Mouse (Mus musculus) T-helper 2 cell (primary cell): ENCODE results near the gene Rhot1.
"Not testable (repeated sequence)": the region's sequence is repeated elsewhere in the genome, so short reads cannot be mapped to it uniquely, and the experiment has no call there.

Experiments used
- in situ Hi-C: fragments of 300-600 bp; cut with MboI, MseI; formaldehyde crosslinking; loops from one replicate; pipeline ENCODE4 v1.15.1; 2025; ENCODE audit warnings: high pct_unique_total_duplicates

Rhot1 gene

DNA sequence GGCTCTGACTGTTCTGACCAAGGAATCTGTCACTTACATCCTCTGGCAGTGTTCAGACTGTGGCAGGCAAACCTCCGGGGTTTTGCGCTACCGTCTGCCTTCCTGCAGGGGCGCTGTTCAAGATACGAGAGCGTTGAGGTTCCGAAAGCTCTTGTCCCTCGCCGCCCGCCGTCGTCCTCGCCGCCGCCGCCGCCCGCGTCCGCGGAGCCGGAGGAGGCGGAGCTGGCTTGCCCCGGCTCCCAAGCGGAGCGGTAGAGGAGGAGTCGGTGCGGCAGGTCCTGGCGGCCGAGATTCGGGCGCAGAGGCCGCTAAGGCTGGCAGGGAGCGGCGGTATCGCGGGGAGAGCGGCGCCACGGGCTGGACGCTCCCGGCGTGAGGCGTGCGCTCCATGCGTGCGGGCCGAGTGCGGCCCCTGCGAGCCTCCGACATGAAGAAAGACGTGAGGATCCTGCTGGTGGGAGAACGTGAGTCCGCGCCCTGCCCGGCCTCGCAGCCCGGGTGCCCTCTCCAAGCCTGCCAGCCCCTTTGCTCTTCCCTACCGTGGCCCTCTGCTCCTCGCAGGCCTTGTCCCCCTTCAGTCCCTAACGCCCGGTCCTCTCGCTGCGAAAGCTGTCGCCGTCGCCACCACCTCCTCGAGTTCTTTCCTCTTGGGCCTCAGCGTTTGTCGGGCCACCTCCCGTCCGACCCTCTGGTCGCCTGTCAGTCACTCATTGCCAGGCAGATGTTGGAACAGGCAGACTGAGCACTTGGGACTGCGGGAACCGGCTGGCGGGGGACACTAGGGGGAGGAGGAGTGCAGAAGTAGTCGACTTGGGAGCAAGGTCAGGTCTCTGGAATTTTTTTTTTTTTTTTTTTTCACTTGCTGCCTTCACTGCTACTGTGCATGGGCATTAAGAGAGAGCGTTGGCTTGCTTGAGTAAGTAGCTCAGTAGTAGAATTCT lies at the start of gene Rhot1:
TSS of gene Rhot1 (plus strand) at position 160 of the 941 bp plus-strand sequence.
- in situ Hi-C loops: no loop called here

DNA sequence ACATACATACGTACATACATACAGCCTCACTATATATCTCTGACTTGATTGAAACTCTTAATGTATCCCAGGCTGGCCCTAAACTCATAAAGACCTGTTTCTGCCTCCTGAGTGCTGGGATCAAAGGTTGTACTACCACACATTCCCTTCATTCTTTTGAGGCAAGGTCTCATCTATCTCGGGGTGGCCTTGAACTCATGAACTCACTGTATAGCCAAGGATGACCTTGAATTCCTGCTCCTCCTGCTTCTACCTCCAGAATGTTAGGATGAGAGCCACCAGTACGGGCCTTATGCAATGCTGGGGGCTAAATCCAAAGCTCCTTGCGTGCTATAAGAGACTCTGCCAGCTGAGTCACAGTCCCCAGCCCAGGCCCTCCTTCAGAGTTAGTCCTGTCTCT lies 47.8 kb upstream of the Rhot1 start:
- in situ Hi-C loops: no loop called here

DNA sequence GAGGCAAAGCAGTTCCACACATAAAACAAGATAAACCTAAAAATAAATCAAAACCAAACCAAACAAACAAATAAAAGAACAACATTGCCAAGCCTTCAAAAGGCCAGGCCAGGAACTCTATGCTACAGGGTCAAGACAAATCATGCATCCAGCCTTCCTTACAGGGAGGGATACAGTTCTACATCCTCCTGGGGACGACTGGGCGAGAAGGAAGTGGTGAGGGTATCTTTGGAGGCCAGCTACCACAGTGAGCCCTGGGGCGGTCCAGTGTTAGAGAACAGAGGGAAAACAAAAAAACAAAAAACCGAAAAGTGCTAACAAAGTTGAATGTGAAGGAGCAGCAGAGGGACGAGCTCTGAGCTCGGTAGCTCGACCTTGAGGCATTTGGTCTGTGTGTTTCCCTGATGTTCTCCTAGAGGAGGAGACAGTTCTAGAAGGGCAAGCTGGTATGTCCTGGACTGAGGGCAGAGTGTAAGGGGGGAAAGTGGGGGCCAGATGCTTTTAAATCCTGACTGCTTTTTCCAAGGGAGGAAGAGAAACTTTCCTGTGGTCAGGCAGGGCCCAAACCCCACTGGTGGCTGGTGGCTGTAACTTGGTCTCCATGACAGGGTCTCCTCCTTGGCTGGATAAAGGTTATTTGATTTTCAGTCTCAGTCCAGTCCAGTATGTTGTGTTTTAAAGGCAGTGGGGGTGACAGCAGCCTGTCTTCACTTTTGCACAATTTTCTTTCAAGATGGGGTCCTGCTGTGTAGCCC lies 45.3 kb upstream of the Rhot1 start:
- in situ Hi-C loops: no loop called here

DNA sequence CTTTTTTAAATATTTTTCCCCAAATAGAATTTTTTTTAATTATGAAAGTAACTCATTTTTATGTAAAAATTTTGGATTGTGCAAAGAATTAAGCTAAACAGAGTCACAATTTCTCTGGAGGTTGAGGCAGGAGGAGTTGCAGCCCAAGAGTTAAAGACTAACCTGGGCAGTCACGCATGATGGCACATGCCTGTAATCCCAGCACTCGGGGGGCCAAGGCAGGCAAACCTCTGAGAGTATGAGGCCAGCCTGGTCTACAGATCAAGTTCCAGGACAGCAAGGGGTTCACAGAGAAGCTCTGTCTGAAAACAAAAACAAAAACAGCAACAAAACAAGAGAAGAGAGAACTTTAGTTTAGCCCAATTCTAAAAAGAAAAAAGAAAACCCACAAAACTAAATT lies 44.6 kb upstream of the Rhot1 start:
- in situ Hi-C loops: no loop called here

DNA sequence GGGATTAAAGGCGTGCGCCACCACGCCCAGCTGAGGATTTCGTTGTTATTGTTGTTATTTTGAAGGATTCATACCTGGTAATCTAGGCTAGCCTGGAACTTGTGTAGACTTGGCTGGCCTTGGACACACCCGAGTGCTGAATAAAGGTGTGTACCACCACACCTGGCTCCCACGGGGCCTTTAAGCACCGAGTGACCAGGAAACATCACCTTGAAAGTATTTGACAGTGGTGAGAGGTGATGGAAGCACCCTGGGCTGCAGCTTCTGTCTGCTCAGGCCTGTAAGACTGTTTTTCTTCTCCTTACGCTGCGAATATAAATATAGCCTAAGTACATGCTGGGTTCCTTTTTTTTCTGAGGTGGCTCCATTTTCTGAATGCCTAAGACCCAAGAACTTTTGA lies 40.7 kb upstream of the Rhot1 start:
- in situ Hi-C loops: no loop called here

DNA sequence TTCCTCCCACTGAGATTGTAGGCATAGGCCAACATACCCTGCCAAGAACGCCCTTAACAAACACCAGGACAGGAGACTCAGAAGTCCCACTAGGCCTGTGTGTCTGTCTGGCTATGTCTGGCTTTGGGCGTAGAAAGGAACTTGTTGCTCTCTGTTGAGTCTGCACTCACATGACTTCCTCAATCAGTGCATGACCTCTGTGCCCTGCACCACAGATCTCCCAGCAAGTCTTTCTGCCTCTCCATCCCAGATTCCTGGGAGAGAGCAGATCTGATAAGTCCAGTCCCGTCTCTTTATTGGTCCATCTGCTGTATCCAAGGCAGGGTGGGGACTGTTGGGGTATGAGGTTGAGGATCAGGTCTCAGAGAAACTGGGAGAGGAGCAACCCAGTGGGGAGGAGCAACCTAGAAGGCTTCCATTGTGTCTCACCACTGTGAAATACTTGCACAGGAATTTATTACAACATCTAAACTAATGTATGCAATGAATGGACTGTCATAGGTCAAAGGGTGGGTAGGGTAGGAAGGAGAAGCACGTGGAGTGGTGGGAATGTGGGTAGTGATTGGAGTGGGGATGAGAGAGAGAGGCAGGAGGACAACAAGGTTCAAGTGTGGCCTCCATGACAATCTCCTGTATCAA lies 40.1 kb upstream of the Rhot1 start:
- in situ Hi-C loops: no loop called here

DNA sequence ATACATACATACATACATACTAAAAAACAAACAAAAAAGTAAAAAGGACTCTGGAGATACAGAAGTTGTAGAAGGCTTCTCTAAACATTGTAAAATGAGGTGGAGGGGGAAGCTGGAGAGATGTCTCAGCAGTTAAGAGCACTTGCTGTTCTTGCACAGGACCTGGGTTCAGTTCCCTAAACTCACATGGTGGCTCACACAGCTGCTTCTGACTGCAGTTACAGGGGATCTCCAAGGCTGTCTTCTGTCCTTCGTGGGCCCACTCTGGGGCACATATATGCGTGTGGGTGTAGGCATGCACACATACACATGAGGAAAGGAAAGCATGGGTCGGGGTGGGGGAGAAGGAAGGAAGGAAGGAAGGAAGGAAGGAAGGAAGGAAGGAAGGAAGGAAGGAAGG lies 39.2 kb upstream of the Rhot1 start:
- in situ Hi-C loops: no loop called here

DNA sequence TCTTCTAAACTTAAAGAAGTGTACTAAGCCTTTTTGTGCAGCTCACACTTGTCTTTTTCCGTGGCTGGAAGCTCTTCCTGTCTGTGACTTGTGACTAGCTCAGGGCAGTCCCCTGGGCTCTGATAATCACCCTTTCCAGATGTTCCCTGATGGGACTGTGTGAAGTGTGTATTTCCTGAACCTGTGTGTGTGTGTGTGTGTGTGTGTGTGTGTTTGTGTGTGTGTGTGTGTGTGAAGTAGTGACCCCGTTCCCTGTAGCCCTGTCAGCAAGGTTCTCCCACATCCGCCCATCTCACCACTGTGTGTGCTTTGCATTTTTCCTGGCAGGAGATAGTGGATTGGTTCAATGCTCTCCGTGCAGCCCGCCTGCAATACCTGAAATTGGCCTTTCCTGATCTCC lies 38.5 kb upstream of the Rhot1 start:
- in situ Hi-C loops: no loop called here

DNA sequence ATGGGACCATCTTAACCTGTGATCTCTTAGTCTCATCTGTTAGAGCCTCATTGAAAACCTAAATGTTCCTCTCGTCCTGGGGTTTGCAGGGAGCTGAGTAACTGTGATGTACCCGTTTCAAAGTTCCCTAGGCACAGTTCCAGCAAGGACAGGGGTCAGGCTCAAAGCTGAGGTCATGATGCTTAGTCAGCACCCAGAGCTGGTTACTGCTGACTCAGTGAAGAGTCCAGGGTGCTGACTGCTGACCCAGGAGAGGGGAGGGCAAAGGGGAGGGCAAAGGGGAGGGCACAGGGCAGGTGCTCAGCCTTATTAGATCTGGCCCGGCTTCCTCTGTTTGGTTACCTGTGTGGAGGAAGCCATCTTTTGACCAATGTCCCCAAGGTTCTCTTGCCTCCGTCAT lies 36.9 kb upstream of the Rhot1 start:
- in situ Hi-C loops: no loop called here

DNA sequence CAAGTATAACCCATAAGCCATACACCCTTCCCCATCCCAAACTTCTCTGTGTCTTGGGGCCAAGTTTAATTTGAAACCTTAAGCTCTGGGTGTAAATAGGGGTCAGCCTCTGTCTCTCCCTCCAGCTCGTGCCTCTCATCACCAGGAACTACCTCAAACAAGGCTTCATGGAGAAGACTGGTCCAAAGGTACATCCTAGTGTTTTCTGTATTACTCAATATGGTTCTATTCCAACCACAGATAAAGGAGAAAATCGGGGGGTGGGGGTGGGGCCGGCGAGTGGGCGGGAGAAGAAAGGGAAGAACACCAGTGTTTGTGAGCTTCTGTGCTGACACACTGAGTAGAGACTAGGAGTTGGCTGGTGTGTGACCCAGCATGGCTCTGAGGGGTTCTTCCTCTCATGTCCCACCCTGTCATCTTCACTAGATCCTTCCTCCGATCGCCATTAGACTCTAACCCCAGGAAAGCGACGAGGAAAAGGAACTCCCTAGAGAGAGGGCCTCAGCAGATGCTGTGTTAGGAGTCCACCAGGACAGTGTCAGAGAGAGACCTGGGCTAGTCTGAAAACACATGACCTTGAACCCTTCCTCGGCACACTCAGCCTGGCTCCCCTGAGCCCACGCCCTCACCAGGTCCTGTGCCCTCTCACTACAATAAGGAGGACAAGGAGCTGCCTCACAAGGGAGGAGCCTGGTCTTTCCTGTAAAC lies 34.7 kb upstream of the Rhot1 start:
- in situ Hi-C loops: no loop called here

DNA sequence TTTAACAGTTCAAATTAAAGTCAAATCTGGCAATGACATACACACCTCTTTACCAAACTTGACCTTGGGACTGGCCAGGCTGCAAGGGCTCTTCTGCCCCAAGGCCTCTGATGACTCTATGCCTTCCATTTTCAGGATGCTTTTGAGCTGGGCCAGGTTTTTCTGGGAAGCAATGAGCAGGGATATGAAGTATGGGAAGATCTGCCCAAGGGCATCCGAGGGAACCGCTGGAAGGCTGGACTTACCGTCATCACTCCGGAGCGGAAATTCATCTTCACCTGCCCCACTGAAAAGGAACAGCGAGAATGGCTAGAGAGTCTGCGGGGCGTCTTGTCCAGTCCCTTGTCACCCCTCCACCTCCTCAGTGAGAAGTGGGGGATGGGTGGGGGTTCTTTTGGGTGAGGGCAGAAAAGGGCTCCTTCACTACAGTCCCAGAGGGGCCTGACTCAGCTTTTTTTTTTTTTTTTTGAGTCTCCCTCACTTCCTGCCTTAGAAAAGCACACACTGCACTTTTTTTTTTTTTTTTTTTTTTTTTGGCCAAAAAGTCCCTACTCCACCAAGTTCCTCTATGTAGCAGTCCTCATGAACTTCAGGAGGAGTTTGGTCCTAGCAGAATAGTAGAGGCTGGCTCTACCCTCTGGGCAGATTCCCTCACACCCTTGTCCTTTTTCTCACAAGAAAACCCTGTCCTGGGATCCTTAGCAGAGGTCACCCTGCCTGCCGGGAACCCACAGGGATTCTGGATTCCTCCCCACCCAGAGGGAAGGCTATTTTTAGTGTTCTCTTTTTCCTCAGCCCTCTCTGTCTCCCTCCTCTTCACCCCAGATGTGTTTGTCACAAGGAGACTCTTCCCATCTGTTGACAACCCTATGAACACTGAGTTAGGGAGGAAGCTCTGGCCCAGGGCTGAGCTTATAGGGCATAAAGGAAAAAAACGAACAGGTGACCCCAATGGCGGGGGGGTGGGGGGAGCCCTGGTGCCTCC lies 31.6 kb upstream of the Rhot1 start:
- in situ Hi-C loops: no loop called here

DNA sequence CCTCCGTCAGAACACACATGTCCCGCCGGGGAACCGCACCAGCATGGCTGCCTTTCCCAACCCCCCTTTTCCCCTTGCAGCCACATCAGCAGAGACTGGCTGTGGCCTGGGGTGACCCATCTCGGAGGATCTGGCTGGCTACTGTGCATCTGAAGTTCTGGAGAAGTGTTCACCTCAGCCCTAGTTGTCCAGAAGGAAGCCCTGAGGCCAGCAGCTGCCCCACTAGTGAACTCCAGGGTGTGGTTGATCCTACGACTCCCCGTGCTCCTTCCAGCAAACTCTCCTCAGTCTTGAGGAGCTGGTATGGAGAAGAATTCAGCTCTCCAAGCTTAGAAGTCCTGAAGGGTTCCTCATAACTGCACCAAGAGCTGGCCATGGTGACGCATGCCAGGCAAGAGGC lies 30.5 kb upstream of the Rhot1 start:
- in situ Hi-C loops: no loop called here

DNA sequence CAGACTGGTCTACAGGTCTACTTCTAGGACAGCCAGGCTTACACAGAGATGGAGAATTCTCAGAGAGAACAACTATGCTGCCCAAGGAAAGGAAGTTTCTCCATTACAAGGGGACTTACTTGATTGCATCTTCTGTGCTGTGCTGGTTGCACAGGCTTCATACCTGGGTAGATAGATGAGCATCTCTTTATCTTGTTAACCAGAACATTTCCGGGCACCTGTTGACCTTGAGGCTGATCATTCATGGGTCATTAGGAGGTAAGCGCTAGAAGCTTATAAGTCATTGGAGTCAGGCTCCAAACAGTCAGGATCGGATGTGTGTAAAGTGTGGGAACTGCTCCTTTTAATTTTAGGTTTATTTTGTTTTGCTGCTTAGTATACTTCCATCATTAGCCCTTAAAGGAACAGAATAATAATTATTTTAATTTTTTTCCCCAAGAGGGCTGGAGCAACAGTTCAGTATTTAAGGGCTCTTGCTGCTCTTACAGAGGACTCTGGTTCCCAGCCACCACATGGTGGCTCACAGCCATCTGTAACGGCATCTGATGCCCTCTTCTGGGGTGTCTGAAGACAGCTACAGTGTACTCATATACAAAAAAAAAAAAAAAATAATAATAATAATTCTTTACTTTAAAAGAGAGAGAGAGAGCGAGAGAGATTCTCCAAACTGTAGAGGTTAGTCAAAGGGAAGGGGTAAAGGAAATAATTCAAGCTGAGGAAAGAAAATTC lies 27.6 kb upstream of the Rhot1 start:
- in situ Hi-C loops: no loop called here

DNA sequence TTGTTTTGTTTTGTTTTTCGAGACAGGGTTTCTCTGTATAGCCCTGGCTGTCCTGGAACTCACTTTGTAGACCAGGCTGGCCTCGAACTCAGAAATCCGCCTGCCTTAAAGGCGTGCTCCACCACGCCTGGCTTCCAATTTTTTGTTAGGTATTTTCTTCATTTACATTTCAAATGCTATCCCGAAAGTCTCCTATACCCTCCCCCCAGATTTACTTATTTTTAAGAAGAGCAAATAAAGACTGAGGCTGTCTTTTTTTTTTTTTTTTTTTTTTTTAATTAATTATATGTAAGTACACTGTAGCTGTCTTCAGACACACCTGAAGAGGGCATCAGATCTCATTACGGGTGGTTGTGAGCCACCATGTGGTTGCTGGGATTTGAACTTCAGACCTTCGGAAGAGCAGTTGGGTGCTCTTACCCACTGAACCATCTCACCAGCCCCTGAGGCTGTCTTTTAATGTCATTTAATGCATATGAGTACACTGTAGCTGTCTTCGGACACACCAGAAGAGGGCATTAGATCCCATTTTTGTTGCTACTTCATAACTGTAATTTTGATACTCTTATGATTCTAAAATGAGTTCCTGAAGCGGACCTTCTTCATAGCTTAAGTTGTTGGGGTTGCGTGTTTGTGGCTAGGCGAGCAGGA lies 25.6 kb upstream of the Rhot1 start:
- in situ Hi-C loops: not testable (repeated sequence)

DNA sequence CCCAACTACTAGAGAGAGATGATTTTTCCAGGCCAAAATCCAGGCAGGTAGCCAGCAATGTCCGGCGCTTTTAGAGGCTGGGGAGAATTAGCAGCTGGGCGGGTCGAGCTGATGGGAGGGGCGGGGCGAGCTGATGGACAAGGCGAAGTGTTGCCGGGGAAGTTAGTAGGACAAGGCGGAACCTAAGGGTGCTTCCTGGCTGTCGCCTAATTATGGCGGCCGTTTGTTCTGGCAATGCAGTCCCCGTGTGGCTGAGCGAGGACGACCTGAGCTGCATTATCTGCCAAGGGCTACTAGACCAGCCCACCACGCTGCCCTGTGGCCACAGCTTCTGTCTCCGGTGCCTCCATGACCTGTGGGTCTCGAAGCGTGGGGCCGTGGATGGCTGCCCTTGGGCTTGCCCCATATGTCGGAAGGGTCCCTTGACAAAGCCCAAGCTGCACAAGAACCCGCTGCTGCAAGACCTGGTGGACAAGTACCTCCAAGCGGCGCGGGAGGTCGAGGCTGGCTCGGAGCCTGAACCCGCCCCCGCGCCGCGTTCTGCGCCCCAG lies 25.0 kb upstream of the Rhot1 start, which contains the start of gene Rnf135:
TSS of gene Rnf135 (plus strand) at position 147 of the 551 bp plus-strand sequence.
- in situ Hi-C loops: no loop called here

DNA sequence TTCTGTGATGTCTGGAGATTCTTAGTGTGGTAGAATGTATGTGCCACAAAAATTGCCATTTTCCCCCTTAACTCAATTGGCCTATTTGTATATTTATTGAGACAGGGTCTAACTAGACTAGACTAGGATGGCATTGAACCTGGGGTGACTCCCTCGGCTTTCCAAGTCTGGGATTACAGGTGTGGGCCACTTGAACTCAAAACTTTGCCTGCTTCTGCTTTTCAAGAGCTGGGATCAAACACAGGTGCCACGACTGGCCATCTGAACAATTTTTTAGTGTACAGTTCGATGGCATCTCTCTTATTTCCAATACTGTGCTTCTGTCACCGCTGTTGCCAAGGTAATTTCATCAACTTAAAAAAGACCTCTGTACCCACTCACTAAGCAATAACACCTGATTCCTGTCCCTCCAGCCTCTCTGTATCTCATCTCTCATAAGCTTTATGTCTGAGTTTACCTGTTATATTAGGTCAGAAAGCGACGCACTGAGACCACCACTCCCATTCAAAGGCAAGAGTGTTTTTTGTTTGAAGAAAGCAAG lies 24.2 kb upstream of the Rhot1 start:
- in situ Hi-C loops: no loop called here

DNA sequence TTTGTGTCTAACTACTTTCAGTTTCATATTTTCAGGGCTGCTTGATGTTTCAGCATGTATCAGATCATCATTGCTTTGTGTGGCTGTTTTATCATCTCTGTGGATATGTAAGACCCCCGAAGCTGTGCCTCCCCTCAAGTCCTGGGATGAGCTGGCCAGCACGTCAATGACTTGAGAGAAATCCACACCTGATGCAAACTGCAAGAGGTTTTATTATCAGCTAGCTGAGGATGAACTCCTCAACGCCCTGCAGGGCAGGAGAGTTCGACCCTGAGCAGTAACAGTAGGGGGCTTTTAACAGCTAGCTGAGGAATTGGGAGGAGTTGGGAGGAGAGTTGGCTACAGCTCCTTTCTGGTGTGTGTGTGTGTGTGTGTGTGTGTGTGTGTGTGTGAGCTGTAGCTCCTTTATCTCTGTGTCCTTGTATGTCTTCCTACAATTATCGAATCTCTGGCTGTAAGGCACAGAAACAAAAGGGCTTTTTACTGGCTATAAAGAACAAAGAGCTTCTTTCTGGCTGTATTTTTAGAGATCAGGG lies 23.3 kb upstream of the Rhot1 start:
- in situ Hi-C loops: not testable (repeated sequence)

DNA sequence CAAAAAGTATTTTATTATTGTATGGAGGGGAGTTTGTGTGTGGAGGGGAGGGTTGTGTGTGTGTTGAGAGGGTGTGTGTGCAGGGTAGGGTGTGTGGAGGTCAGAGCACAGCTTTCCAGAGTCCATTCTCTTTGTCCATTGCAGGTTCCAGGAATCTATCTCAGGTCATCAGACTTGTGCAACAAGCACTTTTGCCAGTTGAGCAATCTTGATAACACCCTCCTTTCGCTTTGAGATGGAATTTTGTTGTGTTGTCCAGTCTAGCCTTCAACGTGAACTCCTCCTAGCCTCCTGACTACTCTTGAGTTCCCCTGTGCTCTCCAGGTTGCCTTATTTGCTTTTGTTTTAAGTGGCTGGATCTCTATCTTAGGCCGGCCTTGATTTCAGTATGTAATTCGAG lies 18.5 kb upstream of the Rhot1 start:
- in situ Hi-C loops: no loop called here
